In the genomic region with DNA sequence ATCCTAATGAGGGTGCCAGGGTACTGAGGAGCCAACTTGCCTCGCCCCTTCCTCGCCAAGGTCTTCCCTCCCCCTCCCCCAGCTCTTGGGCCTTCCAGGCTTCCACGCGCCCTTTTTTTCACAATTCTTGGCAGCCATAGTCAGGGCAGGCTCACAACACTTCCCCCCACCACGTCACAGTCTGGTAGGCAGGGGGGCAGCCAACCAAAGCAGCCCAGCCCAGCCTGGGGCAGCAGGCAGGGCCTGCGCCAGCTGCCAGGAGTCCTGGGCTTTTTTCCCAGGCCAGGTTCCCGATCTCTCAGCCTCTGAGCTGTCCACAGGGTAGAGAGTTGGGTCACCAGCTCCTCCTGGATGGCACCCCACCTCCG, we compare ENCODE assay signal across 7 mouse cellular contexts. TPM values are rescaled to one million over a fixed set of nuclear protein-coding genes. Genes with fewer than 3 reads are reported as not detected.
A peak's percentile ranks its signal among the peaks of the same experiment; 100 is the strongest.
DNase-seq lines count a peak whose midpoint lies in the region; ATAC-seq lines count a peak whose summit lies in the region.

No protein-coding gene starts in this region.

- H3K4me1 ChIP-seq in embryonic facial prominence, embryonic 12.5 days = peaks cover 29% of the 10 kb centered on the region
- H3K4me1 ChIP-seq in hindbrain, embryonic 12.5 days = peaks cover 78% of the 10 kb centered on the region
- H3K4me1 ChIP-seq in neural tube, embryonic 13.5 days (replicated peaks) = peaks cover 87% of the 10 kb centered on the region

- H3K27ac ChIP-seq in embryonic facial prominence, embryonic 12.5 days = peak overlapping the region; percentile 75; the same call in 1 of the 2 replicates
- H3K27ac ChIP-seq in hindbrain, embryonic 12.5 days = peak overlapping the region; percentile 99
- peak overlapping the region; percentile 96 for H3K27ac ChIP-seq in neural tube, embryonic 13.5 days (replicated peaks)

- ATAC-seq in embryonic facial prominence, embryonic 12.5 days (ENCODE audit: insufficient number of reproducible peaks, insufficient read depth, low FRiP score, low TSS enrichment) = no peak
- peak; percentile 65 for ATAC-seq in hindbrain, embryonic 12.5 days (ENCODE audit: low FRiP score)
- peak; percentile 51 for ATAC-seq in neural tube, embryonic 13.5 days (ENCODE audit: low read depth)

- peak; percentile 54 for DNase-seq in right cerebral cortex, postnatal 4 days
- DNase-seq in right cerebral cortex, postnatal 36 days (ENCODE audit: low spot score in 2 of 2) = no peak
- DNase-seq in left cerebral cortex, postnatal 25 days (ENCODE audit: low spot score in 2 of 2) = peak; percentile 36 to 64
- DNase-seq in gastrocnemius, postnatal 4 days (ENCODE audit: low spot score in 2 of 2) = no peak

- H3K4me2 ChIP-seq in embryonic facial prominence, embryonic 12.5 days (replicated peaks) = peak overlapping the region; percentile 33
- H3K4me2 ChIP-seq in hindbrain, embryonic 12.5 days (replicated peaks) = peak overlapping the region; percentile 70
- H3K4me2 ChIP-seq in neural tube, embryonic 13.5 days = peak overlapping the region; percentile 72

- H3K9me3 ChIP-seq in embryonic facial prominence, embryonic 12.5 days = peaks cover 13% of the 10 kb centered on the region
- peaks cover 5% of the 10 kb centered on the region; the same call in 1 of the 2 replicates for H3K9me3 ChIP-seq in hindbrain, embryonic 12.5 days (replicated peaks)
- no peaks in the 10 kb centered on the region for H3K9me3 ChIP-seq in neural tube, embryonic 13.5 days

- intact Hi-C loops in left cerebral cortex, postnatal 25 days (cut with DNase I) = no loop called here

- 53% methylated on average over 8 of the region's 8 CpGs for WGBS in embryonic facial prominence, embryonic 12.5 days
- 19% methylated on average over 8 of the region's 8 CpGs for WGBS in hindbrain, embryonic 12.5 days
- 27% methylated on average over 8 of the region's 8 CpGs for WGBS in neural tube, embryonic 13.5 days

- peaks cover 31% of the 10 kb centered on the region for H3K36me3 ChIP-seq in embryonic facial prominence, embryonic 12.5 days
- H3K36me3 ChIP-seq in hindbrain, embryonic 12.5 days = peaks cover 58% of the 10 kb centered on the region
- H3K36me3 ChIP-seq in neural tube, embryonic 13.5 days = peaks cover 41% of the 10 kb centered on the region

- H3K27me3 ChIP-seq in embryonic facial prominence, embryonic 12.5 days = peaks cover 17% of the 10 kb centered on the region
- H3K27me3 ChIP-seq in hindbrain, embryonic 12.5 days = peaks cover 4% of the 10 kb centered on the region
- no peaks in the 10 kb centered on the region for H3K27me3 ChIP-seq in neural tube, embryonic 13.5 days

- H3K9ac ChIP-seq in embryonic facial prominence, embryonic 12.5 days = peak overlapping the region; percentile 36; the same call in 1 of the 2 replicates
- H3K9ac ChIP-seq in hindbrain, embryonic 12.5 days = peak overlapping the region; percentile 77
- peak overlapping the region; percentile 86 for H3K9ac ChIP-seq in neural tube, embryonic 13.5 days

- no peak overlapping the region for H3K4me3 ChIP-seq in embryonic facial prominence, embryonic 12.5 days
- peak overlapping the region; percentile 38 for H3K4me3 ChIP-seq in hindbrain, embryonic 12.5 days
- peak overlapping the region; percentile 46 for H3K4me3 ChIP-seq in neural tube, embryonic 13.5 days

RNA-seq across cellular contexts. Expression of a gene that starts 3.6 kb away (rescaled TPM):
- polyA plus RNA-seq in embryonic facial prominence, embryonic 12.5 days (2016; fragmentation: Nextera tagmentation; extraction: Ambion mirVana) = 9.5 and 11.0 TPM in 2 replicates
- 63.3 and 75.2 TPM in 2 replicates for polyA plus RNA-seq in hindbrain, embryonic 12.5 days (2016; fragmentation: Nextera tagmentation; extraction: Ambion mirVana)
- 100 to 1,000 TPM; 160 to 168 TPM for total RNA-seq in left cerebral cortex, postnatal 25 days (2021)
- polyA plus RNA-seq in neural tube, embryonic 13.5 days (2015; fragmentation: Nextera tagmentation; extraction: Ambion mirVana) = 37.6 and 44.1 TPM in 2 replicates
- 1 to 10 TPM; 3.0 to 5.9 TPM for total RNA-seq in gastrocnemius, postnatal 4 days (2021)

RNA-seq across cellular contexts. Expression of a gene that starts 28.1 kb away (rescaled TPM):
- 73.4 and 78.1 TPM in 2 replicates for polyA plus RNA-seq in embryonic facial prominence, embryonic 12.5 days (2016; fragmentation: Nextera tagmentation; extraction: Ambion mirVana)
- 39.4 and 41.0 TPM in 2 replicates for polyA plus RNA-seq in hindbrain, embryonic 12.5 days (2016; fragmentation: Nextera tagmentation; extraction: Ambion mirVana)
- total RNA-seq in left cerebral cortex, postnatal 25 days (2021) = 10 to 100 TPM; 12.9 to 18.6 TPM
- 10.9 and 11.9 TPM in 2 replicates for polyA plus RNA-seq in neural tube, embryonic 13.5 days (2015; fragmentation: Nextera tagmentation; extraction: Ambion mirVana)
- total RNA-seq in gastrocnemius, postnatal 4 days (2021) = 1 to 10 TPM; 4.1 to 6.0 TPM

RNA-seq across cellular contexts. Expression of a gene that starts 33.3 kb away (rescaled TPM):
- 125 and 127 TPM in 2 replicates for polyA plus RNA-seq in embryonic facial prominence, embryonic 12.5 days (2016; fragmentation: Nextera tagmentation; extraction: Ambion mirVana)
- polyA plus RNA-seq in hindbrain, embryonic 12.5 days (2016; fragmentation: Nextera tagmentation; extraction: Ambion mirVana) = 186 and 188 TPM in 2 replicates
- total RNA-seq in left cerebral cortex, postnatal 25 days (2021) = 100 to 1,000 TPM; 207 to 212 TPM
- polyA plus RNA-seq in neural tube, embryonic 13.5 days (2015; fragmentation: Nextera tagmentation; extraction: Ambion mirVana) = 210 and 223 TPM in 2 replicates
- total RNA-seq in gastrocnemius, postnatal 4 days (2021) = 100 to 1,000 TPM; 107 to 113 TPM

RNA-seq across cellular contexts. Expression of a gene that starts 47.0 kb away (rescaled TPM):
- 0.13 and 0.18 TPM in 2 replicates for polyA plus RNA-seq in embryonic facial prominence, embryonic 12.5 days (2016; fragmentation: Nextera tagmentation; extraction: Ambion mirVana)
- not detected in 2 replicates for polyA plus RNA-seq in hindbrain, embryonic 12.5 days (2016; fragmentation: Nextera tagmentation; extraction: Ambion mirVana)
- under 1 TPM; 0.25 to 0.85 TPM for total RNA-seq in left cerebral cortex, postnatal 25 days (2021)
- polyA plus RNA-seq in neural tube, embryonic 13.5 days (2015; fragmentation: Nextera tagmentation; extraction: Ambion mirVana) = not detected in 2 replicates
- total RNA-seq in gastrocnemius, postnatal 4 days (2021) = not detected

Comparison
In these comparisons a context has a peak if more than half of its experiments do, and no peak if none do; other contexts are left out.
1. DNase-seq: peak in right cerebral cortex, postnatal 4 days (single experiment) and left cerebral cortex, postnatal 25 days (2 of 2); none in right cerebral cortex, postnatal 36 days (0 of 2) and gastrocnemius, postnatal 4 days (0 of 2).
2. H3K9ac ChIP-seq: peak in every context shown above with its lines; median percentile 86 in neural tube, embryonic 13.5 days; 77 in hindbrain, embryonic 12.5 days; 36 in embryonic facial prominence, embryonic 12.5 days.
3. Peak in every context shown above with its lines, with median percentiles within 50 percentile points of each other: H3K27ac ChIP-seq and H3K4me2 ChIP-seq.